Mouse (Mus musculus): Measurements from ENCODE around the gene Golt1a.

DNA sequence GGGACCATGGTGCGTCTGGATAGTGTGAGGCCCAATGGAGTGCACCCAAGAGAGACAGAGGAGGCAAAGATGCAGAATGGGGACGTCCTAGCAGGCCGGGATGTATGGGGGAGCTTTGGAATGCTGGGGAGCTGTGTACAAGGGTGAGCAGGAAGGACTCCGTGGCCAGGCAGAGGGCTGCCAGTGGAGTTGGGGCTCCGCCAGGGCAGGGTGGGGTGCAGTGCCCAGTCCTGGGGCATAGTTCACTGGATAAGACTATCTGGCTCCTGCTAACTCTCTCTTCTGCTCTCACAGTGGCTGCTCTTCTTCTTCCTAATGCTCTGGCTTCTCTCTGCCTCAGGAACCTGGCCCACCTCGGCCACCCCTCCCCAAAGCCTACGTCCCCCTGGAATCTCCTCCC is 23.7 kb upstream of the Golt1a start:
- no peak for TF ChIP-seq CTCF (IDR thresholded peaks at IDR 0.05; ENCODE audit: extremely low read depth, insufficient read depth, insufficient read length, insufficient replicate concordance)
- no peak for TF ChIP-seq POLR2A (IDR thresholded peaks at IDR 0.05; ENCODE audit: low read depth, low read length)
